Mouse (Mus musculus) heart, postnatal 0 days (tissue): ENCODE data around the gene Ppp2r3a. TPM values are rescaled to one million over a fixed set of nuclear protein-coding genes. Genes with fewer than 3 reads are reported as not detected.

Experiments used
- ATAC-seq: fragments of 200-750 bp; cut with Nextera tagmentation; 2 replicates; pipeline ENCODE4 v1.8.0; 2017; ENCODE audit warnings: low read depth, moderate number of reproducible peaks, moderate library complexity; ENCODE audit not compliant: insufficient read depth
- DNase-seq: peaks from one replicate; pipeline ENCODE4 v3.0.0-alpha.2; 2016; ENCODE audit warnings: low spot score
- H3K27ac ChIP-seq: fragments of 300-500 bp; sonication (generic); 2 replicates; pipeline ENCODE4 v1.5.1; 2014; ENCODE audit warnings: low read depth, mild to moderate bottlenecking
- H3K27me3 ChIP-seq: fragments of 300-500 bp; sonication (generic); 2 replicates; pipeline ENCODE4 v1.6.1; 2014; ENCODE audit warnings: low read length, mixed read lengths; ENCODE audit not compliant: control insufficient read depth, insufficient read depth
- H3K36me3 ChIP-seq: fragments of 300-500 bp; sonication (generic); replicated peaks from 2 replicates; pipeline ENCODE4 v1.6.1; 2014; ENCODE audit warnings: low read length, mixed read lengths; ENCODE audit not compliant: control insufficient read depth, insufficient read depth
- H3K4me1 ChIP-seq: fragments of 300-500 bp; sonication (generic); 2 replicates; pipeline ENCODE4 v1.6.1; 2014; ENCODE audit warnings: antibody characterized with exemption; ENCODE audit not compliant: control insufficient read depth, insufficient read depth
- H3K4me2 ChIP-seq: fragments of 300-500 bp; sonication (generic); 2 replicates; pipeline ENCODE4 v1.6.1; 2014; ENCODE audit warnings: low read depth, mild to moderate bottlenecking, low read length, moderate library complexity
- H3K4me3 ChIP-seq: fragments of 300-500 bp; sonication (generic); 2 replicates; pipeline ENCODE4 v1.5.1; 2014; ENCODE audit warnings: low read depth, low read length
- H3K9ac ChIP-seq: fragments of 300-500 bp; sonication (generic); replicated peaks from 2 replicates; pipeline ENCODE4 v1.6.1; 2014; ENCODE audit warnings: low read depth, low read length, mixed read lengths
- H3K9me3 ChIP-seq: fragments of 300-500 bp; sonication (generic); replicated peaks from 2 replicates; pipeline ENCODE4 v1.6.1; 2016; ENCODE audit warnings: low read length; ENCODE audit not compliant: control insufficient read depth
- CTCF ChIP-seq: IDR thresholded peaks from 2 replicates; pipeline ENCODE4 v1.5.1; 2016; ENCODE audit warnings: antibody characterized with exemption, control low read depth, low read depth
- EP300 ChIP-seq: IDR thresholded peaks from 2 replicates; pipeline ENCODE4 v1.6.1; 2016; ENCODE audit warnings: antibody characterized with exemption, low read depth
- WGBS: fragments of 180-500 bp; shearing (Covaris S2); extraction: QIAGEN DNeasy Blood & Tissue Kit; methylation state at CpG from one replicate; pipeline ENCODE4 v1.1.7; 2014; 5-methylcytosine and 5-hydroxymethylcytosine counted together
- polyA plus RNA-seq: library from polyadenylated mRNA; unstranded; fragments of >200 nt; fragmentation: Nextera tagmentation; extraction: Ambion mirVana; gene quantifications from 2 replicates; pipeline ENCODE4 v1.2.1, GENCODE M21; 2015
- total RNA-seq: library from RNA; depleted of rRNA; stranded (reverse); fragments of >200 nt; gene quantifications from 2 replicates; pipeline ENCODE4 v1.2.3, GENCODE M21; 2014; ENCODE audit warnings: low replicate concordance

The Ppp2r3a gene
- total and polyA plus RNA-seq, 2 experiments from 2014 or later = 63.3 to 99.0 TPM

- no peaks in the 10 kb centered on the region for H3K27me3 ChIP-seq
- H3K9me3 ChIP-seq = no peaks in the 10 kb centered on the region
- 52% methylated on average over 4 of the region's 4 CpGs for WGBS
- H3K36me3 ChIP-seq = no peaks in the 10 kb centered on the region
- peaks cover 22% of the 10 kb centered on the region for H3K4me1 ChIP-seq
- peak overlapping the region; percentile 89 for H3K4me2 ChIP-seq
- no peak for DNase-seq
- H3K9ac ChIP-seq = no peak overlapping the region
- ATAC-seq = no peak
- H3K27ac ChIP-seq = 0 out of 2 replicates have a peak overlapping the region, but pooled peaks have one; percentile 17
- H3K4me3 ChIP-seq = peak overlapping the region; percentile 22
- TF ChIP-seq CTCF (no peak), EP300 (no peak)
Measured at GRCm38 (mm10) chr9:101078579-101078978, 173.0 kb downstream of the Ppp2r3a start.

DNA sequence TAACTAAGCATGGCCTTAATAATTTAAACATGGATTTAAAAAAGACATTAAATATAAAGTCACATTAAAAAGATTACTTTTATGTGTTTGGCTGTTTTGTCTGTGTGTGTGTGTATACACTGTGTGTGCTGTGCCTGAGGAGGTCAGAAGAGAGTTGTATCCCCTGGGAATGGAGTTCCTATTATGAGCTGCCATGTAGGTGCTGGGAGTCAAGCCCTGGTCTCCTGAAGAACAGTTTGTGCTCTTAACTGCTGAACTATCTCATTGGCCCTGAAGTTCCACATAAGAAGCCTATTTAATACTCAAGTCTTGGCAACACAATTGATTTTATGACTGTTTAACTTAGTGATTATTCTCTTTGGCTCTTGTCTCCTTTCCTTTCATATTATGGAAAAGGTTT, 174.1 kb downstream of the Ppp2r3a start:
- Histone ChIP-seq H3K36me3 (no peaks in the 10 kb centered on the region), H3K9me3 (no peaks in the 10 kb centered on the region), H3K4me3 (peak overlapping the region; percentile 89), H3K27me3 (no peaks in the 10 kb centered on the region), H3K9ac (peak overlapping the region; percentile 98), H3K4me1 (peaks cover 27% of the 10 kb centered on the region), H3K27ac (no peak overlapping the region), H3K4me2 (peak overlapping the region; percentile 89)
- TF ChIP-seq CTCF = no peak
- TF ChIP-seq EP300 = no peak
- ATAC-seq (no peak), DNase-seq (no peak)

- Histone ChIP-seq H3K27ac (peak overlapping the region; percentile 100; the same call in 1 of the 2 replicates), H3K4me3 (peak overlapping the region; percentile 89), H3K36me3 (no peaks in the 10 kb centered on the region), H3K4me1 (peaks cover 29% of the 10 kb centered on the region), H3K9ac (peak overlapping the region; percentile 98), H3K4me2 (peak overlapping the region; percentile 89), H3K9me3 (no peaks in the 10 kb centered on the region), H3K27me3 (no peaks in the 10 kb centered on the region)
- TF ChIP-seq EP300 = no peak
- no peak for TF ChIP-seq CTCF
- under 1% methylated on average over 18 of the region's 18 CpGs for WGBS
- DNase-seq (no peak), ATAC-seq (no peak)
Measured at GRCm38 (mm10) chr9:101076095-101076875, 175.3 kb downstream of the Ppp2r3a start.

DNA sequence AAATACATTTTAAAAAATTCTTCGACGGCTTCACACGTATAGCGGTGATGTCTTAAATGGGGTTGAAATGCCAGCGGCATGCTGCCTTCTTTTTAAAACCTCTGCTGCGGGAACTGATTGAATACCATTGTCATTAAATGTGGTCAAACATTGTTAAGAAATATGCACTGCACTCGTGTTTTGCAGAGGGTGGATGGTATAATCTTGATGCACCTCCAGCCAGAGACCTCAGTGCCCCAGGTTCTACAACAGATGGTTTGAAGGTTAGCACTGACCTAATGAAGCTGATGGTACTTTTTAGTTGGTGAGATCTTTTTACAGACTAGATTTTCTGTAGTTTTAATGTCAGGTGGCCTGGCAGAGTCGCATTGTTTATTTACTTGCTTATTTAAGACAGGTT, 175.9 kb downstream of the Ppp2r3a start:
- Histone ChIP-seq H3K27ac (peak overlapping the region; percentile 100), H3K9ac (peak overlapping the region; percentile 98), H3K4me1 (peaks cover 29% of the 10 kb centered on the region), H3K9me3 (no peaks in the 10 kb centered on the region), H3K4me3 (peak overlapping the region; percentile 89), H3K27me3 (no peaks in the 10 kb centered on the region), H3K4me2 (peak overlapping the region; percentile 89), H3K36me3 (no peaks in the 10 kb centered on the region)
- no peak for TF ChIP-seq CTCF
- no peak for TF ChIP-seq EP300
- DNase-seq = no peak
- no peak for ATAC-seq
- WGBS = under 1% methylated on average over 8 of the region's 8 CpGs

DNA sequence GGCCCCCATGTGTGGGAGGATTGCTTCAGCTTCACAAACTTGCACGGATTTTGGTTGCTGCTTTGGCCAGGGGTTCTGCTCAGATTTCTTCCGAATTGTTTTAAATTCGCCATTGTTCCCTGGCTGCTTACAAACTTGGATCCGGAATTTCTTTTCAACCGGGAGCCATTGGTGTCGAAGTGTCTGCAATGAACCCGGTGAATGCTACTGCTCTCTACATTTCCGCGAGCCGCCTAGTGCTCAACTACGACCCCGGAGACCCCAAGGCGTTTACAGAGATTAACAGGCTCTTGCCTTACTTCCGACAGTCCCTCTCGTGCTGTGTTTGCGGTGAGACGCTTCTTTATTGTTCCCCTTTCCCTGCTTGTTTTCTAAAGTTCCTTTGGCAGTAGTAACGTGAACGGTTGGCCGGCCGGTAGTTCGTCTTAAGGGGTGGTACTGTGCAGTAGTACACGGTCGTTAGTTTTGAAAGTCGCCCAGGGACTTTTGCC, 176.5 kb downstream of the Ppp2r3a start:
- Histone ChIP-seq H3K4me1 (peaks cover 29% of the 10 kb centered on the region), H3K36me3 (no peaks in the 10 kb centered on the region), H3K9me3 (no peaks in the 10 kb centered on the region), H3K27ac (peak overlapping the region; percentile 100), H3K27me3 (no peaks in the 10 kb centered on the region), H3K9ac (peak overlapping the region; percentile 98), H3K4me2 (peak overlapping the region; percentile 89), H3K4me3 (peak overlapping the region; percentile 89)
- no peak for ATAC-seq
- DNase-seq = peak; percentile 33
- under 1% methylated on average over 25 of the region's 25 CpGs for WGBS
- no peak for TF ChIP-seq CTCF
- TF ChIP-seq EP300 = peak; percentile 38; the same call in 1 of the 2 replicates
